ENCODE assay signal across 8 mouse cellular contexts in the genomic region with DNA sequence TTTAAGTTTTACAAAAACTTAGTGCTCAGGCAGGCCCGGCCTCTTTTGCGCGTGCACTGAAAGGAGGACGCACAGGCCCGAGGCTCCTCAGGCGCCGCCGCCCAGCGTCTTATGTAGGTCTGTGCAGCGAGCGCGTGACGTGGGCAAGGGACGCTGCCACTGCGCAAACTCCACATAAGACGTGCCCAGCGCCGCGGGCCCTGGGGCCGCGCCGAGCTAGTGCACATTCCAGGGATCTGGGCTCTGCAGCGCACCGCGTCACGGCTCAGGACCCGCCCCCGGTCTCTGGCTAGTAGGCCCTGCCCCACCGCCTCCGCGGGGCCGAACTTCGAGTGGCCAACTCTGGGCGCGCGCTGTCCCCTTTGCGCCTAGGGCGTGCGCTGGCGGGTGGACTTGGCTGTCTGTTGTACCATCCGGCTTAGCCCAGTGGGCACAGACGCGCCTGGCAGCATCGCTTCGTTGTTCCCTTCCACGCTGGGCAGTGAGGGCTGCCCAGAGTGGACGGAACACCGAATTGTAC. TPM values are rescaled to one million over a fixed set of nuclear protein-coding genes. Genes with fewer than 3 reads are reported as not detected.
DNase-seq lines count a peak whose midpoint lies in the region; ATAC-seq and TF ChIP-seq lines count a peak whose summit lies in the region.

No protein-coding gene starts in this region.

- ATAC-seq in forebrain, embryonic 14.5 days = peak; percentile 90
- ATAC-seq in neutrophil, adult 5-6 weeks (ENCODE audit: extremely low read depth, insufficient number of reproducible peaks, low FRiP score, poor library complexity, severe bottlenecking) = peak; percentile 59

- intact Hi-C loops in heart, postnatal 14 days (cut with DNase I) = loop anchor here (1.0 kb wide), 1 partner anchor 142 kb away; no protein-coding TSS in a partner anchor

- H3K36me3 ChIP-seq in forebrain, embryonic 14.5 days (ENCODE audit: control insufficient read depth, insufficient read depth, low read length) = peaks cover 18% of the 10 kb centered on the region

- H3K9me3 ChIP-seq in forebrain, embryonic 14.5 days (replicated peaks; ENCODE audit: control insufficient read depth, low read length) = no peaks in the 10 kb centered on the region

- under 1% methylated on average over 48 of the region's 48 CpGs for WGBS in forebrain, embryonic 14.5 days
- WGBS in lung, adult 2 months = under 1% methylated on average over 48 of the region's 48 CpGs

- peak overlapping the region; percentile 99 for H3K4me3 ChIP-seq in forebrain, embryonic 14.5 days (ENCODE audit: low read depth, low read length)
- peak overlapping the region; percentile 82 for H3K4me3 ChIP-seq in lung, adult 2 months (replicated peaks; ENCODE audit: extremely low read depth, low read depth, low read length)

- H3K9ac ChIP-seq in forebrain, embryonic 14.5 days (ENCODE audit: low read length) = peak overlapping the region; percentile 100

- H3K27ac ChIP-seq in forebrain, embryonic 14.5 days (ENCODE audit: low read depth, low read length) = peak overlapping the region; percentile 100

- peak; percentile 96 for TF ChIP-seq POLR2A in lung, adult 2 months (IDR thresholded peaks at IDR 0.05; ENCODE audit: borderline replicate concordance, extremely low read depth, low read depth, low read length)

- no peaks in the 10 kb centered on the region for H3K27me3 ChIP-seq in forebrain, embryonic 14.5 days (replicated peaks; ENCODE audit: control insufficient read depth, insufficient read depth, low read length)

- peaks cover 46% of the 10 kb centered on the region for H3K4me1 ChIP-seq in forebrain, embryonic 14.5 days (ENCODE audit: control insufficient read depth, insufficient read depth, low read length)
- peaks cover 8% of the 10 kb centered on the region for H3K4me1 ChIP-seq in lung, adult 2 months (ENCODE audit: control insufficient read depth, insufficient read depth, low read length)

- TF ChIP-seq CTCF in lung, adult 2 months (IDR thresholded peaks at IDR 0.05; ENCODE audit: insufficient read depth, low read length) = no peak

- DNase-seq in ES-CJ7 (ENCODE audit: low read depth, low spot score) = peak; percentile 98
- DNase-seq in cerebellum, adult 11 months = peak; percentile 98
- DNase-seq in forebrain, embryonic 14.5 days (ENCODE audit: low spot score) = peak; percentile 99
- DNase-seq in heart, postnatal 14 days = peak; percentile 99
- peak; percentile 97 to 99 for DNase-seq in layer of hippocampus, adult 18-20 months (ENCODE audit: low spot score in 2 of 2)
- peak; percentile 97 for DNase-seq in lung, adult 2 months
- DNase-seq in thymus, adult 18-20 months = peak; percentile 92 to 95

- peak overlapping the region; percentile 100 for H3K4me2 ChIP-seq in forebrain, embryonic 14.5 days (ENCODE audit: low read length)

RNA-seq across cellular contexts. Expression of a gene that starts 0.8 kb away (rescaled TPM):
- polyA plus RNA-seq in forebrain, embryonic 14.5 days (2014; fragmentation: Nextera tagmentation; extraction: Ambion mirVana) = 7.9 and 8.3 TPM in 2 replicates
- 100 to 1,000 TPM; 124 to 140 TPM for total RNA-seq in heart, postnatal 14 days (2021)
- total RNA-seq in layer of hippocampus, adult 18-20 months (2021) = 10 to 100 TPM; 62.6 to 73.0 TPM
- 81.2 and 127 TPM in 2 replicates for polyA plus RNA-seq in lung, adult 2 months (2012; rRNA removed)
- 65.3 and 69.0 TPM in 2 replicates for total RNA-seq in neutrophil, adult 5-6 weeks (2017)

Comparison
In these comparisons a context has a peak if more than half of its experiments do, and no peak if none do; other contexts are left out.
1. Peak in every context shown above with its lines: DNase-seq, ATAC-seq, H3K4me3 ChIP-seq and H3K27ac ChIP-seq.